Mouse (Mus musculus) frontal cortex, postnatal 10 days (tissue): Measurements from ENCODE around the gene Tnip1.

Experiments used
- DNase-seq, 2 experiments: peaks; one replicate each; pipeline ENCODE4 v3.0.0; 2022; ENCODE audit warnings: low spot score in 2 of 2, mixed read lengths in 1 of 2

Gene Tnip1

GRCm38 (mm10) chr11:54934198-54934597, 28.5 kb downstream of the Tnip1 start:
- DNase-seq: no peak

GRCm38 (mm10) chr11:54932540-54932939, 30.2 kb downstream of the Tnip1 start:
- DNase-seq: no peak

GRCm38 (mm10) chr11:54931405-54932093, 31.2 kb downstream of the Tnip1 start:
- DNase-seq: peak in 1 of 2 experiments; percentile 34

GRCm38 (mm10) chr11:54930318-54930979, 32.3 kb downstream of the Tnip1 start:
- peak; percentile 25 to 40 for DNase-seq

- no peak for DNase-seq
Observed at GRCm38 (mm10) chr11:54929744-54930143, 33.0 kb downstream of the Tnip1 start.

- no peak for DNase-seq
Observed at GRCm38 (mm10) chr11:54929290-54929689, 33.4 kb downstream of the Tnip1 start.

- no peak for DNase-seq
Observed at GRCm38 (mm10) chr11:54928886-54929285, 33.8 kb downstream of the Tnip1 start.

- DNase-seq: no peak
Observed at GRCm38 (mm10) chr11:54928219-54928618, 34.5 kb downstream of the Tnip1 start.

- DNase-seq: peak in 1 of 2 experiments; percentile 36
Observed at GRCm38 (mm10) chr11:54927346-54928140, 35.2 kb downstream of the Tnip1 start.

GRCm38 (mm10) chr11:54924145-54924544, 38.6 kb downstream of the Tnip1 start:
- no peak for DNase-seq

GRCm38 (mm10) chr11:54922488-54922887, 40.2 kb downstream of the Tnip1 start:
- no peak for DNase-seq

GRCm38 (mm10) chr11:54921798-54922197, 40.9 kb downstream of the Tnip1 start:
- no peak for DNase-seq

GRCm38 (mm10) chr11:54920973-54921580, 41.6 kb downstream of the Tnip1 start:
- DNase-seq: no peak

GRCm38 (mm10) chr11:54920127-54920972, 42.4 kb downstream of the Tnip1 start:
- no peak for DNase-seq

- DNase-seq: no peak
Observed at GRCm38 (mm10) chr11:54918273-54918672, 44.4 kb downstream of the Tnip1 start.

- DNase-seq: no peak
Observed at GRCm38 (mm10) chr11:54917461-54917860, 45.3 kb downstream of the Tnip1 start.

- no peak for DNase-seq
Observed at GRCm38 (mm10) chr11:54913841-54914240, 48.9 kb downstream of the Tnip1 start.

GRCm38 (mm10) chr11:54912503-54913316, 50.0 kb downstream of the Tnip1 start:
- no peak for DNase-seq

GRCm38 (mm10) chr11:54911671-54912502, 50.8 kb downstream of the Tnip1 start:
- no peak for DNase-seq
